Mouse (Mus musculus): ENCODE data around the gene Hspg2. TPM values are rescaled to one million over a fixed set of nuclear protein-coding genes. Genes with fewer than 3 reads are reported as not detected.
A peak's percentile ranks its signal among the peaks of the same experiment; 100 is the strongest.
"Not testable (repeated sequence)": the region's sequence is repeated elsewhere in the genome, so short reads cannot be mapped to it uniquely, and the experiment has no call there.

The Hspg2 gene
- polyA plus RNA-seq, 1 experiment from 2014 or later = 15.2 TPM

DNA sequence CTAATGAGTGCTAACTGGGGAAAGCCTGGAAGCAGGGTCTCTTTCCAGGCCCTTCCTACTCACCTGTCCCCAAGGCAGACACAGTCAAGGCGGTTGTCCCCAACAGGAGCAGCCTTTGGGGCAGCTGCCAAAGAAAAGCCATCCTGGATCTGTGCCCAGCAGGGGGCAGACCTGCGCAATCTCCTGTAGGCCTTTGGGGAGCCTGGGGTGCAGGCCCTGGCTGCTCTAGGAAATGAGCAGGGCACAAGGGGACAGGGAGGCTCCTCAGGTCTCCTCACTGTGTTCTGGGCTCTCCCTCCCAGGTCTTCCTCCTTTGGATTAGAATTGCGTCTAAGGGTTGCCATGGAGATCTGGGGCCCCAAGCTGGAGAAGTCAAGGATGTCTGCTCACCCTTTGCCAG lies 113.2 kb downstream of the Hspg2 start:
- Histone ChIP-seq H3K27ac (no peak overlapping the region; the same call in 1 of the 2 replicates), H3K4me3 (no peak overlapping the region), H3K27me3 (ENCODE audit: insufficient read depth, poor library complexity, severe bottlenecking) (peaks cover 34% of the 10 kb centered on the region), H3K9me3 (no peaks in the 10 kb centered on the region), H3K4me1 (replicated peaks) (peaks cover 15% of the 10 kb centered on the region), H3K36me3 (no peaks in the 10 kb centered on the region)
- WGBS = 29% methylated on average over 3 of the region's 3 CpGs
- DNase-seq (ENCODE audit: low spot score) = peak; percentile 15

DNA sequence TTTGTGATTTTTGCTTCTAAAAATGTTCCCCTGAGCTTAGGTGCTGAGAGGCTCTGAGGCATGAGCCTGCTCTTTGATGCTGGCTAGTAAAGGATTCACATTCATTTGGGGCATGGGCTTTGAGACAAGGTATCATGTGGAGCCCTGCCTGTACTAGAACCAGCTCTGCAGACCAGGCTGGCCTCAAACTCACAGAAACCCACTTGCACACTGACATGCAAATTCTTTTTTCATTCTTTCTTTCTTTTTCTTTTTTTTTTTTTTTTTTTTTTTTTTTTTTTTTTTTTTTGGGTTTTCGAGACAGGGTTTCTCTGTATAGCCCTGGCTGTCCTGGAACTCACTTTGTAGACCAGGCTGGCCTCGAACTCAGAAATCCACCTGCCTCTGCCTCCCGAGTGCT lies 120.5 kb downstream of the Hspg2 start:
- not testable (repeated sequence) for H3K4me3 ChIP-seq; H3K4me1 ChIP-seq (replicated peaks); H3K9me3 ChIP-seq; H3K27ac ChIP-seq; H3K36me3 ChIP-seq; DNase-seq (ENCODE audit: low spot score); H3K27me3 ChIP-seq (ENCODE audit: insufficient read depth, poor library complexity, severe bottlenecking)
- 91% methylated on average over 2 of the region's 3 CpGs for whole genome bisulfite sequencing

DNA sequence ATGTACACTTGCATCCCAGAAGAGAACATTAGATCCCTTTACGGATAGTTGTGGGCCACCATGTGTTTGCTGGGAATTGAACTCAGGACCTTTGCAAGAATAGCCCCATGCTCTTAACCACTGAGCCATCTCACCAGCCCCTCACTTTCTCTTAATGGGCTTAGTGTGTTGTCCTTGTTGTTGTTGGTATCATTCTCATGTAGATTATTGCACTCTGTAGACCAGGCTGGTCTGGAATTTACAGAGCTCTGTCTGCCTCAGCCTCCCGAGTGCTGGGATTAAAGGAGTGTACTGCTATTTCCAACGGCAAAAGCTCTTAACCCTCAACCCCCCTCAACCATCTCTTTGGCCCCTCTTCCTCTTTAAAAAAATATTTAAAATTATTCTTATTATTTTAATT lies 121.0 kb downstream of the Hspg2 start:
- no peak overlapping the region for H3K27ac ChIP-seq
- no peaks in the 10 kb centered on the region for H3K27me3 ChIP-seq (ENCODE audit: insufficient read depth, poor library complexity, severe bottlenecking)
- DNase-seq (ENCODE audit: low spot score) = no peak
- H3K4me3 ChIP-seq = no peak overlapping the region
- WGBS = 89% methylated on average over 3 of the region's 3 CpGs
- peaks cover 4% of the 10 kb centered on the region; the same call in 1 of the 2 replicates for H3K4me1 ChIP-seq (replicated peaks)
- no peaks in the 10 kb centered on the region for H3K9me3 ChIP-seq
- no peaks in the 10 kb centered on the region for H3K36me3 ChIP-seq

DNA sequence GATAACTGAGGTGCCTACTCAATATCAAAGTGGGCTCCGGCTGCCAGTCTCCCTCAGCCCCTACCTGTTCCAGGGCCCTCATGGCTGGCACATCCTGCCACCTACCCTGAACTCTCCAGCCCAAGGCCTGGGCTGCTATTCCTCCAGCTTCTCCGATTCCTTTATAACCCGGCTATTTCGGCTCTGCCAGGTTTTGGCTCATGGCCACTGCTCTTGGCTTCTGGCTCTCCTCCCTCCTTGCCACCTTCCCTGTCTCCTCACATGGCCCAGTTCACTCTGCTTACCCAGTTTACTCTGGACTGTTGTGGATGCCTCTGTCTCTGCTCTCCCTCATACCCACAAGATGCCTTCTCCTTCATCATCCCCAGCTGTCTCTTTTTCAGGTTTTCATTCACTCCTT lies 122.4 kb downstream of the Hspg2 start:
- Histone ChIP-seq H3K36me3 (no peaks in the 10 kb centered on the region), H3K4me1 (replicated peaks) (peaks cover 17% of the 10 kb centered on the region), H3K4me3 (no peak overlapping the region), H3K27ac (no peak overlapping the region), H3K9me3 (no peaks in the 10 kb centered on the region), H3K27me3 (ENCODE audit: insufficient read depth, poor library complexity, severe bottlenecking) (no peaks in the 10 kb centered on the region)
- WGBS = 92% methylated on average over 4 of the region's 4 CpGs
- DNase-seq (ENCODE audit: low spot score) = no peak

DNA sequence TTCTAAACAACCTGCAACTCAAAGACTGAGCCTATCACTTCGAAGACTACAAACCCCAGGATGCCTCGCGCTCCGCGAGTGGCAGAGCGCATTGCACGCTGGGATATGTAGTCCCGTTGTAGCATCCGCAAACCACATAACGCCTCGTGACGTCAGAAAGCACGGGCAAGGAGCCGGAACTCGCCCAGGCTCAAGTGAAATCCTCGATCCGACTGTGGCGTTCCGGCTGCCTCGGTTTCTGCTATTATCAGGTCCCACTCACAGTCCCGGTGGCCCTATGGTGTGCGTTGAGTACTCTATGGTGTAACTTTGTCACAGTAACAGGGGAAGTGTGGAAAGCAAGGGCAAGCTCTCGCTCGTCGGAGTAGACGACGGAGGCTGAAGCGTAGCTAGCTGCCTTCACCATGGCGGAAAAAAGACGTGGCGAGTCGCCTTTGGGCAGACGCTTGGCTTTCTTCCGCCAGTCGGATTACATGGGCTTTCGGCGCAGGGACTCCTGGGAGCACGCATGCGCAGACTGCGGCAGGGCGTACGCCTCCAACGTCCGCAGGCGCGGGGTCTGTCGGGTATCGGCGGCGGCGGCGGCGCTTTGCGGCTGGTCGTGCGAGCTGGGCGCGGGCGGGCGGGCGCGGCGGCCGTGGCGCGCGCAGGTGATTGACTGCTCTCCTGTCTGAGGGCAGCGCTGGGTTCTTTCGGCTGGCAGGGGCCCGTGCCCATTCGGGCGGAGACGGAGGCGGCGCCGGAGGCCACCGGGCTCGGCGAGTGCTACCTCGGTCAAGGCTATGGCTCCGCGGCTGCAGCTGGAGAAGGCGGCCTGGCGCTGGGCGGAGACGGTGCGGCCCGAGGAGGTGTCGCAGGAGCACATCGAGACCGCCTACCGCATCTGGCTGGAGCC lies 125.3 kb downstream of the Hspg2 start, which contains the start of gene Usp48:
Gene Usp48 (plus strand): TSS at position 155 of the 895 bp plus-strand sequence.
- WGBS = under 1% methylated on average over 92 of the region's 92 CpGs
- Histone ChIP-seq H3K27me3 (ENCODE audit: insufficient read depth, poor library complexity, severe bottlenecking) (no peaks in the 10 kb centered on the region), H3K9me3 (no peaks in the 10 kb centered on the region), H3K27ac (peak within 1 kb of the TSS; percentile 96), H3K36me3 (peaks cover 13% of the 10 kb centered on the region; the same call in 1 of the 2 replicates), H3K4me3 (peak within 1 kb of the TSS; percentile 97), H3K4me1 (replicated peaks) (peaks cover 31% of the 10 kb centered on the region)
- peak; percentile 99 for DNase-seq (ENCODE audit: low spot score)

DNA sequence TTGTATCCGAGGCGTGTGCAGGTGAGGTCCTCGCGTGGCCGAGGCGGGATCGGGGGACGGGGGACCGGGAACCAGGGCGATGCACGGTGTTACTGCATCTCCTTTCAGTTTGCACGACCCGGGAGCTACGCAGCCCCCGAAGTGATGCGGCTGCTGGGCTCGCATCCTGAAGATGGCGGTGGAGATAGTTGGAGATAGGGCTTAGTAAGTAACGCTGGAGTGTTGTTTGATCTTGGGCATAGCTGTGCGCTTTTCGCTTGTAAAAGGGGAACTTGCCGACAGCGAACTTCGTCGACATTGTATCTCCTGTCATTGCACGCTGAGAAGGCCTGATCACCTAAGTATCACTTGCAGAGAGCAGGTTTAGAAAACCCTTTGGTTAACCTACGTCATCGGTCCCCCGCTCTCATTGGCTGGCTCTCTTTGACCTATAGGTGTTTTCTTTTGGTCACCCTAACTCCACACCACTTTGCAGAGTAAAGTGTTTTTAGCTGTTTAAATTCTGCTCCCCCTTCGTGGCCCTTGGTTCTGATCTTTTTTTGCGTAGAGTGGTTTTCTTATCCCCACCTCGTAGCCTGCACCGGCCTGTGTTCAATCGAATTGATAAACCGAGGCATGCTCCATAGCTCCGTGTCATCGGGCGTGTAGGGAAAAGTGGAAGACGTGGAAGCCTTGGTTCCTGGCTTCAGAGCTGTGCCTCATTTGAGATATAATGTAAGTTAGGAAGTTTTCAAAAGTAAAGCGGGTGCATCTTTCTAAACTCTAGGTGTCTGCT lies 126.1 kb downstream of the Hspg2 start:
- Histone ChIP-seq H3K27me3 (ENCODE audit: insufficient read depth, poor library complexity, severe bottlenecking) (no peaks in the 10 kb centered on the region), H3K4me1 (replicated peaks) (peaks cover 40% of the 10 kb centered on the region), H3K27ac (peak overlapping the region; percentile 96), H3K36me3 (peaks cover 13% of the 10 kb centered on the region; the same call in 1 of the 2 replicates), H3K4me3 (peak overlapping the region; percentile 97), H3K9me3 (no peaks in the 10 kb centered on the region)
- DNase-seq (ENCODE audit: low spot score) = no peak
- 5% methylated on average over 40 of the region's 40 CpGs for WGBS

DNA sequence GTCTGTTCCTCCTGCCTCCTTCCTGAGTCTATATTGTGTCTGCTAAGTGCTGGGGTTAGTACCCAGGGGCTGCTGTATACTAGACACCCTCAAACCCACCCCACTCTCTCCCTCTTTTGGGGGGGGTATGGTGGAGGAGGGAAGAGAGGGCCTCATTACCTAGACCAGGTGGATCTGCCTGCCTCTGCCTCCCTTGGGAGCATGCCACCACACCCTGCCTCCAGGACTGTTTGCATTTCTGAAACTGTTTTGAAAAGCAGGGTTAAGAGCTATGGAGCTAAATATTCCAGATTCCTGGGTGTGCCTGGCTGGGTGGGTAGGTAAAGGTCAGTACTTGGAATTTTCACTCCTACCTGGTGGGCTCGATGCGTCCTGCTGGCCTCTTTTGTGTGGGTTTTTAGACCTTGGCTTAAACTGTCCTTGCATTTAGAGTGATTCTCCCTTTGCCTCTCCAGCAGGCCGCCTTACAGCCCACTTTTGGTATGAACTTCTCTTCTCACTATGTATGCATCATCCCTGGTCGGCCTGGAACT lies 128.6 kb downstream of the Hspg2 start:
- Histone ChIP-seq H3K4me3 (no peak overlapping the region), H3K9me3 (no peaks in the 10 kb centered on the region), H3K4me1 (replicated peaks) (peaks cover 45% of the 10 kb centered on the region), H3K36me3 (peaks cover 13% of the 10 kb centered on the region; the same call in 1 of the 2 replicates), H3K27me3 (ENCODE audit: insufficient read depth, poor library complexity, severe bottlenecking) (no peaks in the 10 kb centered on the region), H3K27ac (no peak overlapping the region)
- WGBS = 95% methylated on average over 4 of the region's 4 CpGs
- DNase-seq (ENCODE audit: low spot score) = no peak

DNA sequence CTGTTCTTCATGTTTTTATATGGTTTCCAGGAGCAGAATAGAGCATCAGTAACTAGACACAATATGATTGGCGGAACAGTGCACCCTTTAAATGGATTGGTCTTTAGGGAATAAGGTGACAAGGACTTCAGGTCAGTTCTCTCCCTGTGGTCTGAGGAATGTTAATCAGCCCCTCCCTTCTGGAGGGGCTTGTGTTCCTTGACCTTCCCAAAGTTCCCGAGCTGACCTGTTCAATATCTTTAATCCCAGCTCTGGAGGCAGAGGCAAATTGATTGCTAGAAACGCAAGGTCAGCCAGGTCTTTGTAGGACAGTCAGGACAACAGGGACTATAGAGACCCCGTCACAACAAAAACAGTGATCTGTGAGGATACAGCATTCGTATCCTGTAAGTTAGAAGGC lies 130.0 kb downstream of the Hspg2 start:
- no peaks in the 10 kb centered on the region for H3K27me3 ChIP-seq (ENCODE audit: insufficient read depth, poor library complexity, severe bottlenecking)
- WGBS = 86% methylated on average over 5 of the region's 5 CpGs

DNA sequence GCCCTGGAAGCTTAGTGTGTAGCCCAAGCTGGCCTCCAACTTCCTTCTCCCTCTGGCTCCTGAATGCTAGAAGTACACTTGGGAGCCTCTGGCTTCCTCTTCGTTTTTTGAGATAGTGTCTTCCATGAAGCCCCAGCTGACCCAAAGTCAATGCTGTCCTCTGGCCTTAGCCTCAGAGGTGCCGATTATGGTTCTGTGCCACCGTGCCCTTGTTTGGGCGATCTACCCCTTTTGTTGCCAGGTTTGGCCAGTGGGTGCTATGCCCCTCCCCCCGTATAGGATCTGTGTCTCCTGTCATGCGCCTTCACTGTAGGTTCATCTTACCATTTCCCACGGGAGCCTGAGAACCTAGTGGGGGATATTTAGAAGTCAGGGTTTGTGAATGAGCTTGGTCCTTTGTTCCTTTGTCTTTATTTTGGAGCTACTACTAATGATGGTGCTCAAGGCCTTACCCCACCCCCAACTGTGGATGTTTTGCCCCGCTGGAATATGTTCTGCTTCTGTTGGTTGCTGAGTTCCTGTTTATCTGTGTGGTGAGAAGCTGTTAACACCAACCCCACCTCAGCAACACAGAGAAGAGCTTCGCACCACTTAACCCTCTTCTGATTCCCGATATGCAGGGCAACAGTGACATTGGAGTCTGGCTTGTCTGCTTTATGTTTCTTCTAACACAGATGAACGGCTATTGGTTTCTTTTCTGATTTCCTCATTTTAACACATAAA lies 135.0 kb downstream of the Hspg2 start:
- WGBS = 90% methylated on average over 11 of the region's 11 CpGs

More for the DNA sequence above, 130.0 kb downstream of the Hspg2 start:
- Histone ChIP-seq H3K9me3 (no peaks in the 10 kb centered on the region), H3K27ac (no peak overlapping the region), H3K4me1 (replicated peaks) (peaks cover 51% of the 10 kb centered on the region), H3K36me3 (peaks cover 13% of the 10 kb centered on the region; the same call in 1 of the 2 replicates), H3K4me3 (no peak overlapping the region)
- no peak for DNase-seq (ENCODE audit: low spot score)

DNA sequence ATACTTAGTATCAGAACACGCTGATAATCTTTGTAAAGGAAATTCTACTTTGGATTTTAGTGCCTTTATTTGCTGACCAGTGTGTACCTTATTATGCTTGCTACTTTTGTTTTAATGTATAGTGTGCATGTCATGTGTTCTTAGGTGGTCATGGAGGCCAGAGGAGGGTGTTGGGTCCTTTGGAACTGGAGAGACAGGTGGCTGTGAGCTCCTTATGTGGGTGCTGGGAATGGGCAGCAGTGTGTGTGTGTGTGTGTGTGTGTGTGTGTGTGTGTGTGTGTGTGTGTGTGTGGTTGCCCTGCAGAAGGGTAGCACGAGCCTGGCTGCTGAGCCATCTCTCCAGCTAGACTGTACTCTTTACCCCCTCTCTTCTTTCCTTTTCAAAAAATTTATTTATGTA lies 138.5 kb downstream of the Hspg2 start:
- Histone ChIP-seq H3K9me3 (no peaks in the 10 kb centered on the region), H3K36me3 (peaks cover 77% of the 10 kb centered on the region), H3K27ac (no peak overlapping the region), H3K4me3 (no peak overlapping the region), H3K4me1 (replicated peaks) (peaks cover 8% of the 10 kb centered on the region), H3K27me3 (ENCODE audit: insufficient read depth, poor library complexity, severe bottlenecking) (no peaks in the 10 kb centered on the region)
- 91% methylated on average over 2 of the region's 2 CpGs for WGBS
- no peak for DNase-seq (ENCODE audit: low spot score)

More for the DNA sequence above, 135.0 kb downstream of the Hspg2 start:
- H3K27me3 ChIP-seq (ENCODE audit: insufficient read depth, poor library complexity, severe bottlenecking) = no peaks in the 10 kb centered on the region
- peaks cover 43% of the 10 kb centered on the region for H3K36me3 ChIP-seq
- peak overlapping the region; percentile 40; the same call in 1 of the 2 replicates for H3K27ac ChIP-seq
- no peak overlapping the region for H3K4me3 ChIP-seq
- peaks cover 24% of the 10 kb centered on the region for H3K4me1 ChIP-seq (replicated peaks)
- no peak for DNase-seq (ENCODE audit: low spot score)
- H3K9me3 ChIP-seq = no peaks in the 10 kb centered on the region

DNA sequence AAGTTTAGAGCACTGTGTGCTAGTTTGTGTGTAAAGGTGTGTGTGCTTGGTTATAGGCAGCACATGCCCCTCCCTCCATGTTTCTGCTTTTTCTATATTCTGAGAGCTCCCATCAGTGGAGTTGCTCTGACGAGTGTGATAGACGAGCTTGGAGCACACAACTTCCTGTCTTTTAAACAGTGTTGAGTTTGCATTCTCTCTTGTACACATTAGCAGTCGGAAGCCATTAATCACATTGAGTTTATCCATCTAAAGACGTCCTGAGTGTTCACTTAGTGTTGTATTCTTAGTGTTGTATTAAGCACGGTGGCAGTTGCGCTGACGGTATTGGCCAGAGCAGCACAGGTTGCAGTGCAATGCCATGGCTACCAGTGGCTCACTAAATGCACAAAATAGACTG lies 140.7 kb downstream of the Hspg2 start:
- Histone ChIP-seq H3K4me3 (no peak overlapping the region), H3K36me3 (peaks cover 99% of the 10 kb centered on the region), H3K27ac (no peak overlapping the region), H3K4me1 (replicated peaks) (no peaks in the 10 kb centered on the region), H3K9me3 (no peaks in the 10 kb centered on the region), H3K27me3 (ENCODE audit: insufficient read depth, poor library complexity, severe bottlenecking) (no peaks in the 10 kb centered on the region)
- DNase-seq (ENCODE audit: low spot score) = no peak
- 92% methylated on average over 7 of the region's 7 CpGs for WGBS

DNA sequence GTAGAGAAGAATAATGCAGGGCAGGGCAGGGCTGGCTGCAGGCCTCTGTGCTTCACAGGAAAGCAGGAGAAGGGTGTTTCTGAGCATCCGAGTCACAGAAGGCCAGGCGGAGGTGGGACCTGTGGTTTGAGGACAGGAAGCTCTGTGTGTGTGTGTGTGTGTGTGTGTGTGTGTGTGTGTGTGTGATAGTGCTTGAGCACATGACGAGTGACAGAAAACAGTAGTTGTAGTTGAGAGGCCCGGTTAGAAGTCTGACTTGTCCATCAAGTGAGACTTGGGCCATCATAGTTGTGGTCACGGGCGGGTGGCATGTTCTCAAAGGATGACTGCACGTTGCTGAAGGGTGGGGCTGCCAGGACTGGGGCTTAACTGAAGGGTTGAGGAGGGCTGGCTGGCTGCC lies 141.1 kb downstream of the Hspg2 start:
- DNase-seq (ENCODE audit: low spot score) = no peak
- Histone ChIP-seq H3K4me3 (no peak overlapping the region), H3K27ac (no peak overlapping the region), H3K4me1 (replicated peaks) (no peaks in the 10 kb centered on the region), H3K36me3 (peaks cover 99% of the 10 kb centered on the region), H3K27me3 (ENCODE audit: insufficient read depth, poor library complexity, severe bottlenecking) (no peaks in the 10 kb centered on the region), H3K9me3 (no peaks in the 10 kb centered on the region)
- 89% methylated on average over 7 of the region's 7 CpGs for WGBS

Data from hindbrain, embryonic 10.5 days (tissue).